Mouse (Mus musculus) CH12.LX (cell line): ENCODE data around the gene Rnf10. TPM values are rescaled to one million over a fixed set of nuclear protein-coding genes. Genes with fewer than 3 reads are reported as not detected.

Experiments
- DNase-seq: peaks from one replicate; pipeline ENCODE4 v3.0.0-alpha.2; 2013; ENCODE audit errors: extremely low read depth
- H3K27ac ChIP-seq: 2 replicates; pipeline ENCODE4 v1.5.1; 2012; ENCODE audit warnings: low read depth, mild to moderate bottlenecking, control low read depth, moderate library complexity; ENCODE audit not compliant: insufficient read depth
- H3K27me3 ChIP-seq: replicated peaks from 2 replicates; pipeline ENCODE3; 2012; ENCODE audit warnings: inconsistent platforms
- H3K36me3 ChIP-seq, 2 experiments: replicated peaks in 1 of 2; 2 replicates each; pipeline versions ENCODE3 to v1.6.1; 2012; ENCODE audit warnings: inconsistent platforms in 1 of 2, low read length in 1 of 2, mild to moderate bottlenecking in 1 of 2, mixed read lengths in 1 of 2, moderate library complexity in 1 of 2; ENCODE audit not compliant: control insufficient read depth in 1 of 2, insufficient read depth in 1 of 2
- H3K4me1 ChIP-seq, 2 experiments: 2 replicates each; pipeline ENCODE4 v1.6.1; 2012; ENCODE audit warnings: inconsistent platforms in 1 of 2, moderate library complexity in 1 of 2; ENCODE audit not compliant: insufficient read depth in 2 of 2, control insufficient read depth in 1 of 2
- H3K4me2 ChIP-seq: 2 replicates; pipeline ENCODE4 v1.6.1; 2012; ENCODE audit warnings: low read depth, mild to moderate bottlenecking, control low read depth; ENCODE audit not compliant: poor library complexity, insufficient read depth, severe bottlenecking
- H3K4me3 ChIP-seq, 3 experiments: fragments of 150-350 bp in 1 of 3; sonication (generic) in 1 of 3; replicated peaks in 1 of 3; 2 replicates each; pipeline versions ENCODE3 to v1.5.1; 2011 to 2012; ENCODE audit warnings: low read depth in 2 of 3, low read length in 2 of 3, mild to moderate bottlenecking in 2 of 3, moderate library complexity in 2 of 3, control low read depth in 1 of 3, improper control_type of control experiment in 1 of 3, inconsistent platforms in 1 of 3, mixed read lengths in 1 of 3; ENCODE audit not compliant: poor library complexity in 1 of 3
- H3K79me2 ChIP-seq: replicated peaks from 2 replicates; pipeline ENCODE4 v1.6.1; 2012; ENCODE audit warnings: mild to moderate bottlenecking, moderate library complexity; ENCODE audit not compliant: control insufficient read depth, poor library complexity, insufficient read depth, severe bottlenecking; ENCODE audit errors: extremely low read depth
- H3K9ac ChIP-seq: 2 replicates; pipeline ENCODE4 v1.6.1; 2012; ENCODE audit warnings: low read depth, mild to moderate bottlenecking, control low read depth, moderate library complexity; ENCODE audit not compliant: insufficient read depth
- H3K9me3 ChIP-seq: replicated peaks from 2 replicates; pipeline ENCODE3; 2012; ENCODE audit warnings: low read length, inconsistent platforms, mixed read lengths
- CHD1 ChIP-seq: IDR thresholded peaks from 2 replicates; pipeline ENCODE4 v1.6.1; 2012; ENCODE audit warnings: low read depth, low read length, improper control_type of control experiment, inconsistent platforms
- CHD2 ChIP-seq: IDR thresholded peaks from 2 replicates; pipeline ENCODE4 v1.6.1; 2011; ENCODE audit warnings: low read length, improper control_type of control experiment
- ELF1 ChIP-seq: IDR thresholded peaks from 2 replicates; pipeline ENCODE4 v1.6.1; 2014; ENCODE audit warnings: low read depth, mild to moderate bottlenecking, inconsistent platforms, low read length, improper control_type of control experiment
- HCFC1 ChIP-seq: IDR thresholded peaks from 2 replicates; pipeline ENCODE4 v1.6.1; 2012; ENCODE audit warnings: low read depth, mild to moderate bottlenecking, inconsistent platforms, low read length, improper control_type of control experiment
- JUN ChIP-seq: IDR thresholded peaks from 2 replicates; pipeline ENCODE4 v1.6.1; 2011; ENCODE audit warnings: low read depth, mild to moderate bottlenecking, low read length, improper control_type of control experiment, moderate library complexity; ENCODE audit not compliant: insufficient read depth
- MAFK ChIP-seq: IDR thresholded peaks from 2 replicates; pipeline ENCODE4 v1.6.1; 2011; ENCODE audit warnings: low read length, improper control_type of control experiment; ENCODE audit not compliant: insufficient replicate concordance
- MAX ChIP-seq: IDR thresholded peaks from 2 replicates; pipeline ENCODE4 v1.6.1; 2011; ENCODE audit warnings: low read length, improper control_type of control experiment
- MAZ ChIP-seq: IDR thresholded peaks from 2 replicates; pipeline ENCODE4 v1.6.1; 2012; ENCODE audit warnings: low read depth, mild to moderate bottlenecking, inconsistent platforms, low read length, improper control_type of control experiment, moderate library complexity
- MXI1 ChIP-seq: IDR thresholded peaks from 2 replicates; pipeline ENCODE4 v1.6.1; 2011; ENCODE audit warnings: mild to moderate bottlenecking, low read depth, low read length, improper control_type of control experiment
- MYC ChIP-seq: IDR thresholded peaks from 2 replicates; pipeline ENCODE4 v1.6.1; 2011; ENCODE audit warnings: low read depth, mild to moderate bottlenecking, improper control_type of control experiment, low read length
- PAX5 ChIP-seq: IDR thresholded peaks from 2 replicates; pipeline ENCODE4 v1.6.1; 2012; ENCODE audit warnings: low read length, inconsistent platforms, mixed read lengths
- POLR2A ChIP-seq: IDR thresholded peaks from 2 replicates; pipeline ENCODE4 v1.6.1; 2011; ENCODE audit warnings: low read depth, mild to moderate bottlenecking, improper control_type of control experiment, low read length
- RAD21 ChIP-seq: IDR thresholded peaks from 2 replicates; pipeline ENCODE4 v1.6.1; 2011; ENCODE audit warnings: low read depth, mild to moderate bottlenecking, low read length, improper control_type of control experiment, moderate library complexity
- RCOR1 ChIP-seq: conservative IDR thresholded peaks from 2 replicates; pipeline ENCODE4 v1.6.1; 2012; ENCODE audit warnings: low read depth, mild to moderate bottlenecking, inconsistent platforms, low read length, improper control_type of control experiment
- TBP ChIP-seq: conservative IDR thresholded peaks from 2 replicates; pipeline ENCODE4 v1.6.1; 2011; ENCODE audit warnings: low read depth, low read length, improper control_type of control experiment
- USF1 ChIP-seq: IDR thresholded peaks from 2 replicates; pipeline ENCODE4 v1.6.1; 2014; ENCODE audit warnings: low read depth, mild to moderate bottlenecking, inconsistent platforms, low read length, improper control_type of control experiment
- ZC3H11A ChIP-seq: IDR thresholded peaks from 2 replicates; pipeline ENCODE4 v1.6.1; 2012; ENCODE audit warnings: low read depth, mild to moderate bottlenecking, inconsistent platforms, low read length, improper control_type of control experiment
- ZNF384 ChIP-seq: IDR thresholded peaks from 2 replicates; pipeline ENCODE4 v1.6.1; 2012; ENCODE audit warnings: low read depth, low read length, improper control_type of control experiment, inconsistent platforms
- dilution Hi-C: fragments of 300-500 bp; cut with MboI; formaldehyde crosslinking; loops from 2 replicates; pipeline ENCODE4 v1.14.3; 2020; ENCODE audit warnings: low sequenced_read_pairs; ENCODE audit not compliant: extremely low pct_unique_long_range_greater_than_20kb, extremely low pct_ligation_motif_present
- in situ Hi-C: fragments of 300-500 bp; cut with MboI; formaldehyde crosslinking; loops from 3 replicates; pipeline ENCODE4 v1.14.3; 2019; ENCODE audit warnings: low sequenced_read_pairs, low pct_ligation_motif_present, low pct_unique_long_range_greater_than_20kb, mixed read lengths
- polyA plus RNA-seq: library from polyadenylated mRNA; unstranded; fragments of >175 nt; gene quantifications from 2 replicates; pipeline ENCODE4 v1.2.1, GENCODE M21; 2012; ENCODE audit warnings: low read depth; ENCODE audit not compliant: insufficient read length
- total RNA-seq, 2 experiments: library from RNA; depleted of rRNA; stranded (reverse); fragments of 300-350 nt in 1 of 2; fragments of >200 nt in 1 of 2; gene quantifications; 2 replicates each; pipeline ENCODE4 v1.2.3; 2012 to 2014

Gene Rnf10
- total and polyA plus RNA-seq, 3 experiments: 38.5 to 187 (median 63.6) TPM

DNA sequence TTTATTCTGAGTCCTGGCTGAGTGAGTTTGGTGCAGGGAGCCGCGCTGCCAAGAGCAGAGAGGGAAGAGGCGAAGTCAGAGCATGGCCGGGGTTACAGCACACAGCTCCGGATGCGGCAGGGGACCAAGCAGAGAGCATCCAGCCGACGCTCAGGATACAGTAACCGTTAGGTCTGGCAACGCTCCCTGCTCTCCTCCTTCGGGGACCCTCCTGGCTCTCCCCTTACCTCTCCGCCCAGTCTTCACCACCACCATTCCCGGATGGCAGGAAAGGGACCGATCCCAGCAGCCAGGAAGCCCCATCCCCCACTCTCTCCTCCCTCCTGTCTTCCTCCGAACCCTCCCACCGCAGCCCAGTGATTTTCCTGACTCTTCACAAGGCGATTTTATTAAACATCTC, 57.8 kb downstream of the Rnf10 start:
- H3K27ac ChIP-seq: no peak overlapping the region
- H3K9me3 ChIP-seq: peaks cover 7% of the 10 kb centered on the region
- no peak overlapping the region for H3K9ac ChIP-seq
- H3K4me1 ChIP-seq: 0 out of 4 replicates have a peak, but pooled peaks cover 0 to 2% of the 10 kb centered on the region in 2 experiments
- TF ChIP-seq ZC3H11A (no peak), HCFC1 (no peak), POLR2A (no peak), ZNF384 (no peak), PAX5 (no peak), ELF1 (no peak), JUN (no peak), MYC (no peak), MXI1 (no peak), CHD2 (no peak), MAFK (no peak), CHD1 (no peak), RAD21 (no peak), RCOR1 (no peak), MAX (no peak)
- TF ChIP-seq, all 38 proteins: peak for 0
- Histone ChIP-seq H3K4me3 (no peak overlapping the region), H3K27me3 (peaks cover 3% of the 10 kb centered on the region), H3K4me2 (no peak overlapping the region), H3K36me3 (no peaks in the 10 kb centered on the region), H3K79me2 (no peaks in the 10 kb centered on the region)
- no peak for DNase-seq
- in situ Hi-C loops (no loop called here), dilution Hi-C loops (no loop called here)

DNA sequence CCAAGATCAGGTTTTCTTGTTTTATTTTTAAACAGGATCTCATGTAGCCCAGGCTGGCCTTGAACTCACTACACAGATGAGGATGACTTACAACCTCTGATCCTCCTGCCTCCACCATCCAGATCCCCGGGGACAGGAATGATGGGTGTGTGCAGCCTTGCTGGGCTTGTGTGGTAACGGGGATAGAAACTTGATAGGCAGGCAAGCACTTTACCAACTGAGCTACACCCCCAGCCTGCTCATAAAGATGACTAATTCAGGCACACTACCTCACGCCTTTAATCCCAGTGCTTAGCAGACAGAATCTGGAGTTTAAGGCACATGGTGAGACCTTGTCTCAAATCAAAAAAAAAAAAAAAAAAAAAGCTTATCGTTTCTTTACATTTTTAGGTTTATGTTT, 59.8 kb downstream of the Rnf10 start:
- H3K4me3 ChIP-seq: no peak overlapping the region
- no peaks in the 10 kb centered on the region for H3K9me3 ChIP-seq
- no peaks in the 10 kb centered on the region for H3K36me3 ChIP-seq
- in situ Hi-C loops (no loop called here), dilution Hi-C loops (no loop called here)
- H3K27ac ChIP-seq: no peak overlapping the region
- H3K4me1 ChIP-seq: 0 out of 4 replicates have a peak, but pooled peaks cover 0 to 2% of the 10 kb centered on the region in 2 experiments
- H3K4me2 ChIP-seq: no peak overlapping the region
- TF ChIP-seq TBP (no peak), MAZ (no peak), CHD2 (no peak), USF1 (no peak)
- H3K9ac ChIP-seq: no peak overlapping the region
- DNase-seq: no peak
- H3K27me3 ChIP-seq: peaks cover 3% of the 10 kb centered on the region
- H3K79me2 ChIP-seq: no peaks in the 10 kb centered on the region
